Mouse (Mus musculus): ENCODE results near the gene St8sia1.
"Not testable (repeated sequence)": the region's sequence is repeated elsewhere in the genome, so short reads cannot be mapped to it uniquely, and the experiment has no call there.

St8sia1 gene

GRCm38 (mm10) chr6:142964076-142964530 is at the start of gene St8sia1:
Gene St8sia1 (minus strand): TSS chr6:142964452.
- DNase-seq (ENCODE audit: low spot score), result peak; percentile 72

GRCm38 (mm10) chr6:143012513-143013215 is 48.4 kb upstream of the St8sia1 start:
- DNase-seq (ENCODE audit: low spot score), result no peak

- DNase-seq (ENCODE audit: low spot score), result no peak
Observed at GRCm38 (mm10) chr6:143008865-143009264, 44.6 kb upstream of the St8sia1 start.

GRCm38 (mm10) chr6:143005209-143005608 is 41.0 kb upstream of the St8sia1 start:
- DNase-seq (ENCODE audit: low spot score), result not testable (repeated sequence)

GRCm38 (mm10) chr6:143004801-143005200 is 40.5 kb upstream of the St8sia1 start:
- DNase-seq (ENCODE audit: low spot score), result no peak

GRCm38 (mm10) chr6:142998221-142998999 is 34.2 kb upstream of the St8sia1 start:
- DNase-seq (ENCODE audit: low spot score), result no peak

- no peak for DNase-seq (ENCODE audit: low spot score)
Observed at GRCm38 (mm10) chr6:142996887-142997286, 32.6 kb upstream of the St8sia1 start.

- DNase-seq (ENCODE audit: low spot score), result no peak
Observed at GRCm38 (mm10) chr6:142995567-142995966, 31.3 kb upstream of the St8sia1 start.

- DNase-seq (ENCODE audit: low spot score), result peak; percentile 31
Observed at GRCm38 (mm10) chr6:142994821-142995220, 30.6 kb upstream of the St8sia1 start.

GRCm38 (mm10) chr6:142993705-142994698 is 29.8 kb upstream of the St8sia1 start:
- no peak for DNase-seq (ENCODE audit: low spot score)

- DNase-seq (ENCODE audit: low spot score), result no peak
Observed at GRCm38 (mm10) chr6:142992971-142993370, 28.7 kb upstream of the St8sia1 start.

- peak; percentile 33 for DNase-seq (ENCODE audit: low spot score)
Observed at GRCm38 (mm10) chr6:142992099-142992498, 27.8 kb upstream of the St8sia1 start.

- no peak for DNase-seq (ENCODE audit: low spot score)
Observed at GRCm38 (mm10) chr6:142991391-142992059, 27.3 kb upstream of the St8sia1 start.

GRCm38 (mm10) chr6:142990516-142990915 is 26.3 kb upstream of the St8sia1 start:
- DNase-seq (ENCODE audit: low spot score), result no peak

- DNase-seq (ENCODE audit: low spot score), result no peak
Observed at GRCm38 (mm10) chr6:142989495-142989894, 25.2 kb upstream of the St8sia1 start.

- peak; percentile 72 for DNase-seq (ENCODE audit: low spot score)
Observed at GRCm38 (mm10) chr6:142988753-142989152, 24.5 kb upstream of the St8sia1 start.

GRCm38 (mm10) chr6:142988231-142988630 is 24.0 kb upstream of the St8sia1 start:
- no peak for DNase-seq (ENCODE audit: low spot score)

GRCm38 (mm10) chr6:142987616-142988015 is 23.4 kb upstream of the St8sia1 start:
- DNase-seq (ENCODE audit: low spot score), result no peak

- not testable (repeated sequence) for DNase-seq (ENCODE audit: low spot score)
Observed at GRCm38 (mm10) chr6:142986706-142987105, 22.5 kb upstream of the St8sia1 start.

GRCm38 (mm10) chr6:142985561-142986238 is 21.4 kb upstream of the St8sia1 start:
- not testable (repeated sequence) for DNase-seq (ENCODE audit: low spot score)

All from retina, embryonic 14.5 days (tissue).